Mouse (Mus musculus): ENCODE measurements around the gene Sec14l1.

DNA sequence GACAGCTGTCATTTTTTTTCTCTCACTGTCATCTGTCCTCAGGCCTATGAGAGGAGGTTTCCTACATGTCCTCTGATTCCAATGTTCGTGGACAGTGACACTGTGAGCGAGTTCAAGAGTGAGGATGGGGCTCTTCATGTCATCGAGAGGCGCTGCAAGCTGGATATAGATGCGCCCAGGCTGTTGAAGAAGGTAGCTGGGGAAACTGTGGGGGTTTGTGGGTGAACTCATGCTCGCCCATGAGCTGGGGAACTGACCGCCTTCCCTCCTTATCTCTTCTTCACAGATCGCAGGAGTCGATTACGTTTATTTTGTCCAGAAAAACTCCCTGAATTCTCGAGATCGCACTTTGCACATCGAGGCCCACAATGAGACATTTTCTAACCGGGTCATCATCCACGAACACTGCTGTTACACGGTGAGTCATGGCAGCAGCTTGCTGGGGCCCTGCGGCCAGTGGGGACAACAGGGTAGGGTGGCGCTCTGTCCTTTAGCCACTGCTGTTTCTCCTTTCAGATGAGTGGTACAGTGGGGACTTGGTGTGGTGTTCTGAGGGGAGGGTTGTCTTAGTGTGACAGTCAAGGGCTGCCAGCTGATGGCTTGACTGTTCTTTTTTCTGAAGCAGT lies 26.5 kb downstream of the Sec14l1 start:
- no peak for TF ChIP-seq FLI1 (IDR thresholded peaks at IDR 0.05; ENCODE audit: low read length)
- TF ChIP-seq GATA1 (IDR thresholded peaks at IDR 0.05; ENCODE audit: borderline replicate concordance, low read length), result no peak
